Mouse (Mus musculus) megakaryocyte, embryonic 14.5 days (primary cell): ENCODE measurements at regions not wholly inside any gene's neighbourhood (a gene's known extent, or its start where the extent isn't known, plus 50 kb on each side); places are given as distances from the start of the nearest gene placed in this dataset.

ENCODE experiments used
- FLI1 ChIP-seq: IDR thresholded peaks from 2 replicates; pipeline ENCODE4 v1.6.1; 2012; ENCODE audit warnings: low read length, inconsistent platforms, mixed read lengths
- GATA1 ChIP-seq: IDR thresholded peaks from 3 replicates; pipeline ENCODE4 v1.6.1; 2012; ENCODE audit warnings: mixed read lengths, low read length, inconsistent platforms, borderline replicate concordance

- TF ChIP-seq GATA1 (no peak), FLI1 (no peak)
Measured at GRCm38 (mm10) chr1:63954172-63954571, 167.9 kb downstream of the Klf7 start.
